Mouse (Mus musculus) megakaryocyte, embryonic 14.5 days (primary cell): ENCODE measurements around the gene Gpalpp1. TPM values are rescaled to one million over a fixed set of nuclear protein-coding genes. Genes with fewer than 3 reads are reported as not detected.

Experiments
- H3K27me3 ChIP-seq: replicated peaks from 2 replicates; pipeline ENCODE3; 2012; ENCODE audit warnings: inconsistent platforms
- H3K36me3 ChIP-seq: replicated peaks from 2 replicates; pipeline ENCODE3; 2012; ENCODE audit warnings: low read length, inconsistent platforms, mixed read lengths
- H3K4me1 ChIP-seq: 2 replicates; pipeline ENCODE4 v1.6.1; 2012; ENCODE audit warnings: inconsistent platforms
- H3K4me3 ChIP-seq: replicated peaks from 2 replicates; pipeline ENCODE3; 2012; ENCODE audit warnings: moderate library complexity, mild to moderate bottlenecking, inconsistent platforms
- H3K9me3 ChIP-seq: 2 replicates; pipeline ENCODE4 v1.6.1; 2012; ENCODE audit warnings: inconsistent platforms
- FLI1 ChIP-seq: IDR thresholded peaks from 2 replicates; pipeline ENCODE4 v1.6.1; 2012; ENCODE audit warnings: low read length, inconsistent platforms, mixed read lengths
- GATA1 ChIP-seq: IDR thresholded peaks from 3 replicates; pipeline ENCODE4 v1.6.1; 2012; ENCODE audit warnings: mixed read lengths, low read length, inconsistent platforms, borderline replicate concordance
- polyA plus RNA-seq: library from polyadenylated mRNA; stranded (reverse); fragments of >175 nt; gene quantifications from 2 replicates; pipeline ENCODE4 v1.2.3, GENCODE M21; 2012; ENCODE audit warnings: low replicate concordance; ENCODE audit not compliant: insufficient read depth

The Gpalpp1 gene
- polyA plus RNA-seq, 1 experiment, result 1.9 TPM

GRCm38 (mm10) chr14:76072626-76073025 is 37.9 kb downstream of the Gpalpp1 start:
- H3K36me3 ChIP-seq, result no peaks in the 10 kb centered on the region

GRCm38 (mm10) chr14:76069296-76069695 is 41.3 kb downstream of the Gpalpp1 start:
- H3K4me3 ChIP-seq, result no peak overlapping the region
- TF ChIP-seq FLI1 (no peak), GATA1 (no peak)
- H3K4me1 ChIP-seq, result no peaks in the 10 kb centered on the region
- H3K27me3 ChIP-seq, result peaks cover 4% of the 10 kb centered on the region
- H3K36me3 ChIP-seq, result no peaks in the 10 kb centered on the region
- no peaks in the 10 kb centered on the region for H3K9me3 ChIP-seq

More at GRCm38 (mm10) chr14:76072626-76073025, 37.9 kb downstream of the Gpalpp1 start:
- Histone ChIP-seq H3K9me3 (no peaks in the 10 kb centered on the region), H3K4me3 (no peak overlapping the region), H3K27me3 (peaks cover 8% of the 10 kb centered on the region), H3K4me1 (0 out of 2 replicates have a peak, but pooled peaks cover 4% of the 10 kb centered on the region)
- TF ChIP-seq FLI1, result no peak
- TF ChIP-seq GATA1, result no peak

- H3K36me3 ChIP-seq, result no peaks in the 10 kb centered on the region
- H3K9me3 ChIP-seq, result no peaks in the 10 kb centered on the region
- TF ChIP-seq GATA1 (no peak), FLI1 (no peak)
- H3K4me3 ChIP-seq, result no peak overlapping the region
- H3K4me1 ChIP-seq, result no peaks in the 10 kb centered on the region
- H3K27me3 ChIP-seq, result peaks cover 4% of the 10 kb centered on the region
These were observed 42.3 kb downstream of the Gpalpp1 start for GRCm38 (mm10) chr14:76068296-76068695.

GRCm38 (mm10) chr14:76067237-76067636 is 43.3 kb downstream of the Gpalpp1 start:
- peaks cover 3% of the 10 kb centered on the region for H3K27me3 ChIP-seq
- no peak overlapping the region for H3K4me3 ChIP-seq
- no peaks in the 10 kb centered on the region for H3K4me1 ChIP-seq
- no peak for TF ChIP-seq GATA1
- no peak for TF ChIP-seq FLI1
- H3K9me3 ChIP-seq, result no peaks in the 10 kb centered on the region
- no peaks in the 10 kb centered on the region for H3K36me3 ChIP-seq

GRCm38 (mm10) chr14:76059441-76059840 is 51.1 kb downstream of the Gpalpp1 start:
- H3K9me3 ChIP-seq, result no peaks in the 10 kb centered on the region
- H3K4me1 ChIP-seq, result peaks cover 3% of the 10 kb centered on the region; the same call in 1 of the 2 replicates
- no peak for TF ChIP-seq GATA1
- TF ChIP-seq FLI1, result no peak
- no peaks in the 10 kb centered on the region for H3K36me3 ChIP-seq
- no peak overlapping the region for H3K4me3 ChIP-seq
- peaks cover 14% of the 10 kb centered on the region for H3K27me3 ChIP-seq

GRCm38 (mm10) chr14:76053726-76054125 is 56.8 kb downstream of the Gpalpp1 start:
- no peaks in the 10 kb centered on the region for H3K9me3 ChIP-seq
- H3K36me3 ChIP-seq, result no peaks in the 10 kb centered on the region
- TF ChIP-seq FLI1 (no peak), GATA1 (no peak)
- H3K4me3 ChIP-seq, result no peak overlapping the region
- H3K27me3 ChIP-seq, result peaks cover 16% of the 10 kb centered on the region
- no peaks in the 10 kb centered on the region; the same call in 1 of the 2 replicates for H3K4me1 ChIP-seq

- TF ChIP-seq FLI1 (no peak), GATA1 (no peak)
- no peaks in the 10 kb centered on the region for H3K4me1 ChIP-seq
- no peak overlapping the region for H3K4me3 ChIP-seq
- peaks cover 8% of the 10 kb centered on the region for H3K27me3 ChIP-seq
- H3K36me3 ChIP-seq, result no peaks in the 10 kb centered on the region
- no peaks in the 10 kb centered on the region for H3K9me3 ChIP-seq
These were observed 58.6 kb downstream of the Gpalpp1 start for GRCm38 (mm10) chr14:76051966-76052365.

GRCm38 (mm10) chr14:76045767-76046166 is 64.8 kb downstream of the Gpalpp1 start:
- no peak for TF ChIP-seq FLI1
- TF ChIP-seq GATA1, result no peak
- Histone ChIP-seq H3K27me3 (no peaks in the 10 kb centered on the region), H3K9me3 (no peaks in the 10 kb centered on the region), H3K4me1 (no peaks in the 10 kb centered on the region), H3K36me3 (no peaks in the 10 kb centered on the region), H3K4me3 (no peak overlapping the region)

GRCm38 (mm10) chr14:76044164-76044557 is 66.4 kb downstream of the Gpalpp1 start:
- H3K27me3 ChIP-seq, result no peaks in the 10 kb centered on the region
- no peaks in the 10 kb centered on the region for H3K9me3 ChIP-seq
- no peaks in the 10 kb centered on the region for H3K36me3 ChIP-seq
- TF ChIP-seq GATA1, result no peak
- no peak for TF ChIP-seq FLI1
- H3K4me1 ChIP-seq, result no peaks in the 10 kb centered on the region
- H3K4me3 ChIP-seq, result no peak overlapping the region

- no peaks in the 10 kb centered on the region for H3K27me3 ChIP-seq
- no peaks in the 10 kb centered on the region for H3K9me3 ChIP-seq
- H3K4me3 ChIP-seq, result no peak overlapping the region
- TF ChIP-seq GATA1 (no peak), FLI1 (no peak)
- H3K36me3 ChIP-seq, result no peaks in the 10 kb centered on the region
- no peaks in the 10 kb centered on the region for H3K4me1 ChIP-seq
These were observed 67.1 kb downstream of the Gpalpp1 start for GRCm38 (mm10) chr14:76043251-76044163.

Other genes with a start within 250 kb of the Gpalpp1 start
- gene Kctd4, start 155.8 kb downstream of the Gpalpp1 start, polyA plus RNA-seq, result not detected in 2 replicates
- 2.0 and 8.3 TPM in 2 replicates for gene Gtf2f2, start 99.9 kb downstream of the Gpalpp1 start, polyA plus RNA-seq
- 4.4 and 4.8 TPM in 2 replicates for gene Nufip1, start 131 bp upstream of the Gpalpp1 start, polyA plus RNA-seq